Mouse (Mus musculus): ENCODE results near the gene Acot6. TPM values are rescaled to one million over a fixed set of nuclear protein-coding genes. Genes with fewer than 3 reads are reported as not detected.
A peak's percentile ranks its signal among the peaks of the same experiment; 100 is the strongest.
"Not testable (repeated sequence)": the region's sequence is repeated elsewhere in the genome, so short reads cannot be mapped to it uniquely, and the experiment has no call there.

Acot6 gene
- total RNA-seq (2021): 1 to 10 TPM; 3.1 to 3.5 TPM

DNA sequence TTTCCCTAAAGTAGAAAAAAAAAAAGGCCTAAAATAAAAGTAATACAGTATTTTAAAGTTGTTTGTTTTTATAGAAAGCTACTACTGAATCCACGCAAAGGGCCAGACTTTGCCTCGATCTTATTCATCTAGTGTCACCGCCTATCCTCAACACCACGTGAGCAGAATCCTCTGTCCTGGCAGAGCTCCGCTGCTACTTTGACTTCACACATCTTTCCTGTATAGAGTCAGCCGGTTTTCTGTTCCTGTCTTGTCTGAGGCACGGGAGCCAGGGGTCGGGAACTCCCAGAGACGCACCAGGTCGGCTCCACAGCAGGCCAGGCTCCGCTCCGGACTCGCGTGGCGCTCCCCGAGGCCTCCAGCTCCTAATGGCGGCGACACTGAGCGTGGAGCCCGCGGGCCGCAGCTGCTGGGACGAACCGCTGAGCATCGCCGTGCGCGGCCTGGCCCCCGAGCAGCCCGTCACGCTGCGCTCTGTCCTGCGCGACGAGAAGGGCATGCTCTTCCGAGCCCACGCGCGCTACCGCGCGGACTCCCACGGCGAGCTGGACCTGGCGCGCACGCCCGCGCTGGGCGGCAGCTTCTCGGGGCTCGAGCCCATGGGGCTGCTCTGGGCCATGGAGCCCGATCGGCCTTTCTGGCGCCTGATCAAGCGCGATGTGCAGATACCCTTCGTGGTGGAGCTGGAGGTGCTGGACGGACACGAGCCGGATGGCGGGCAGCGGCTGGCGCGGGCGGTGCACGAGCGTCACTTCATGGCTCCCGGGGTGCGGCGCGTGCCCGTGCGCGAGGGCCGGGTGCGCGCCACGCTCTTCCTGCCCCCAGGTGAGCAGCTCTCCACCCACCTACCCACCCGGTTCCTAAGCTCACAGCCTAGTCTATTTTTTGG, at the start of gene Acot6:
TSS of gene Acot6 (plus strand) at position 51 of the 889 bp plus-strand sequence.
- intact Hi-C loops (cut with DNase I): not testable (repeated sequence)
- peak; percentile 39 for DNase-seq

DNA sequence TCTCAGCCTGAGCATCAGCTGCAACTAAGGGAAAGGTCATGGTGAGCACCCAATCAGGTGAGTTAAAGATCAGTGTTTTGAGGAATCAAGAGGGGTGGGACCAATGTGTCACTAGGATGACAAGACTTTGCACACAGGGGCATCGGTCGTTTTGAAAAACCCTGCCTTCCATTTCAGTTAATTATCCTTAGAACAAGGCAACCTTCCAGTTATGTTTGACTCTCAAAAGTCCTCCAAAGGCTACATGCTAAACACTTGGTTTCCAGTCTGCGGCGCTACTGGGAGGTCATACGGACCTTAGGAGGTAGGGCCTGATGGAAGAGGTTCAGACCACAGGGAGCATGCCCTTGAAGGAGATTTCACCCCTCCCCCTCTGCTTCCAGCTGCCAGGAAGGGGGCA, 49.7 kb upstream of the Acot6 start:
- DNase-seq; intact Hi-C loops (cut with DNase I): not testable (repeated sequence)

DNA sequence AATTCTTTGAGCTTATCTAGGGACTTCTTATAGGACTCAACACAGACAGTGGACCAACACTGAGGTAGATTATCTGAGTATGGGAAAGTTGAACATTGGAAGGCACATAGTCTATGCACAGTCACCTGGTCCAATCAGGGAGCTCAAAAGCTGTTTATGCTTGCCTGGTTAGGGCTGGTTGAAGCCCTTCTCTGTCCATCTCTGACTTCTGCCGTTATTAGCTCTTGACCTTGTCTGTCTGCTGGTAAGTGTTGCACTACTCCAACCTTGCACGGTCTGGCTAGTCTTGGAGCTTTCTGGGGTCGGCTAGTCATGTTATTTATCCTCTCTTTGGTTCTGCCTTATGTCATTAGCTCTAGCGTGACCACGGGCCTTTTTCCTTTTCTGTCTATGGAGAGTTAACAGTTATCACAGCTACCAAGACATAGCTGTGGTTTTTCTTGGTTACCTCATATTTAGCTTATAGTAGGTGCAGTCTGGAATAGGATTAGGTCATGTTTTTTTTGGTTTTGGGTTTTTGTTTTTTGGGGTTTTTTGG, 48.4 kb upstream of the Acot6 start, which contains the start of gene Acot3:
TSS of gene Acot3 (plus strand) at position 208 of the 538 bp plus-strand sequence.
- no peak for DNase-seq
- intact Hi-C loops (cut with DNase I): no loop called here

DNA sequence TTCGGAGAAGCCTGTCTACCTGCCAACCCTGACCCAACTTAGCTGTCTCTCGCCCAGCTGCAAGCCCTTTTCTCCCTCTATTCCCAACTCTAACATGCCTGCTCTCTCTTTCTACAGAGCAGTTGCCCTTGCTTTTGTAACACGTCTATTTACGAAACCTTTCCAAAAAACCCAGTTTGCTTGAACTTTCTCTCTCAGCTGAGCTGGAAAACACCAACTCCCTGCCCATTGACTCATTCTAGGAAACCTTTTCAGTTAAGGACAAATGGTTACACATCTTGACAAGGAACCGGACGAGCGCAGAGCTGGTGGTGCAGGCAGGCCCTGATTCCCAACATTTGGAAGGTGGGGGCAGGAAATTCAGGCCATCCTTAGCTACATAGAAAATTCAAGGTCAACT, 47.8 kb upstream of the Acot6 start:
- no peak for DNase-seq
- intact Hi-C loops (cut with DNase I): no loop called here

DNA sequence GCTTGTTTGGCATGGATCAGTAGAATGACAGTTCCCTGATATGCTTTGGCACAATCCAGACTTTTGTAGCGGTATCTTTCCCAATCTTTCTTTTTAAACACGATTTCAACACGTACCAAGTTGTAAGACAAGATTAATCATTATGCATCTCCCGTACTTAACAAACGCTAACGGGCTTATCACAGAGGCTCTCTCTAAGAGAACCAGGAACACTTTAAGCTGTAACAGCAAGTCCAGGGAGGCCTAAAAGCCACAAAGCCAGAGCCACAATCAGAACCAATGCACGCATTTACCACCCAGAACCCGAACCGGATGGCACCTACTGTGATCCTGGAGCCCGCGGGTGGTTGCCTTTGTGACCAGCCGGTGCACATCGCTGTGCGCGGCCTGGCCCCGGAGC, 47.3 kb upstream of the Acot6 start:
- intact Hi-C loops (cut with DNase I): no loop called here

DNA sequence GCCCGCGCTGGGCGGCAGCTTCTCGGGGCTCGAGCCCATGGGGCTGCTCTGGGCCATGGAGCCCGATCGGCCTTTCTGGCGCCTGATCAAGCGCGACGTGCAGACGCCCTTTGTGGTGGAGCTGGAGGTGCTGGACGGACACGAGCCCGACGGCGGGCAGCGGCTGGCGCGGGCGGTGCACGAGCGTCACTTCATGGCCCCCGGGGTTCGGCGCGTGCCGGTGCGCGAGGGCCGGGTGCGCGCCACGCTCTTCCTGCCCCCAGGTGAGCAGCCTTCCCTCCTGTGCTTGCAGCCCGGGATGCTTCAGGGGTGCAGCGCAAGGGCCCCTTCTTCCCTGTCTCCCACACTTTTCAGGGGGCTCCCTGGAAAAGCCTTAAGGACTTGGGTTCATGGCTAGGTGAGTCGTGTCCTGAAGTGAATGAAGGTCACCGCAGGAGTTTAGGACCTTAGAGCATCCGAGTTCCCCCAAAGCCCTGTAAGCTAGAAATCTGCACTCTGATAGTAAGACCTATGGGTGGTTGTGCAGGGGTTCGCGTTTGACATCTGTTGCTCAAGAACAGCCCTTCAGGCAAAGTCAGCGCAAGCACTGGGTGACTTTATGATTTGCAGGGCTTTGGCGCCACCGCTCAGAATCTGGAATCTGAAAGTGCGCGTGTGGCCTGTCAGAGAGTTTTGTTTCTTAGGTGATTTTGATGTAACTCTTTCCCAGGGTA, 46.6 kb upstream of the Acot6 start:
- intact Hi-C loops (cut with DNase I): no loop called here
- peak; percentile 13 for DNase-seq

More for the DNA sequence above, 47.3 kb upstream of the Acot6 start:
- DNase-seq: no peak

DNA sequence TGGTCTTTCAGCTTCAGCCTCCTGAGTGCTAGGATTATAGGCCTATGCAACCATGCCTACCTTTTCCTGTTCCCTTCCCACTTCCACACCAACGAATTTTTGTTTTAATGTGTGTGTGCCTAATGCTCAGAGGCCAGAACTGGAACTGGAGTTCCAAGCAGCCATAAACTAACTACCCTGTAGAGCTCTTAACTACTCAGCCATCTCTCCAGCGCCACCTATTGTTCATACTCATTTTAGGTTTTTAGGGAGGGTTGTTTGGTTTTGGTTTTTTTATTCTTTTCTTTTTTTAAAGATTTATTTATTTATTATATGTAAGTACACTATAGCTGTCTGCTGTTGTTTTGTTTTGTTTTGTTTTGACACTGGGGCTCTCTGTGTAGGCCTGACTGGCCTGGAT, 39.5 kb upstream of the Acot6 start:
- DNase-seq: no peak
- intact Hi-C loops (cut with DNase I): no loop called here

DNA sequence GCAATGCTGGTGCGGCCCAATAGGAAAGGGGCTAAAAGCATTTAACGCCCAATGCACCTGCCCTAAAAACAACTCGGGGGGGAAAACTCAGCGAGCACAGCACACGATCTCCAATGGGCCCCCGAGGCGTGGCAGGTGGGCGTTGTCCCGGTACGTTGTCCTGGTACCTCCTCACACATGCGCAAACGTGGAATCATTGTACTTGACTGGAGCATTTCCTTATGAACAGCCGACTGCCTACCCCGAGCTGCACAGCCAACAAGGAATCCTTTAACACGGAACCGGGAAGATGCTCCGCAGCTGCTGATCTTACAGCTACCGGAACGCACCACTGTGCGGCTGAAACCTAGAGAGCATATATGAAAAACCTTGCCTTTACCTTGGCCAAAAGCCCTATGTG, 38.1 kb upstream of the Acot6 start:
- DNase-seq: no peak
- intact Hi-C loops (cut with DNase I): no loop called here

DNA sequence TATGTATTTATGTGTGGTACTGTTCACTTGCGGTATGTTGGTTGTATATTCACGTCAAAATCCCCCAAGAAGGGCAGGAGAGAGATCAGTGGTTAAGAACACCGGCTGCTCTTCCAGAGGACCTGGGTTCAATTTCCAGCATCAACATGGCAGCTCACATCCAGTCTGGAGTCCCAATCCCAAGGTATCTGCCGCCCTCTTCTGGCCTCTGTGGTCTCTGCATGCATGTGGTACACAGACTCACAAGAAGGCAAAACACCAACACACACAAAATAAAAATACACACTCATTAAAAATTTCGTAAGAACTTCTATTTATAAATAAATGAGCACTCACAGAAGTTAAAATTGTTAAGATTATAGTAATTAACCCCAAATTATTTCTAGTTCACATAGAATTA, 37.2 kb upstream of the Acot6 start:
- intact Hi-C loops (cut with DNase I): no loop called here
- DNase-seq: no peak

DNA sequence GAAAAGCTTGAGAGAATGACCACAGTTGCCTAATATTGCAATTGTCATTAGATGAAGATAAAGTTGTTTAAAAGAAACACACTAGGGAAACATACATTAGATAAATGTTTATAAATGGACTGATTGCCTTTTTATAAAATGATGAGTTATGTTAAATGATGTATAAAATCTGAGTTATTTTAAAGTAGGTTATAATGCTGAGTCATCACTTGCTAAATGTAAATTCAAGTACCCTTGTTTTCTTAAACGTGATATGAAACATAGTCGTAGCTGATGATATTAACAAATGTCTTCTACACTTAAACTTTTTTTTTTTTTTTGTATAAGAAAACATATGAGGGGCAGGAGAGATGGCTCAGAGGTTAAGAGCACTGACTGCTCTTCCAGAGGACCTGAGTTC, 36.6 kb upstream of the Acot6 start:
- no peak for DNase-seq
- intact Hi-C loops (cut with DNase I): no loop called here

DNA sequence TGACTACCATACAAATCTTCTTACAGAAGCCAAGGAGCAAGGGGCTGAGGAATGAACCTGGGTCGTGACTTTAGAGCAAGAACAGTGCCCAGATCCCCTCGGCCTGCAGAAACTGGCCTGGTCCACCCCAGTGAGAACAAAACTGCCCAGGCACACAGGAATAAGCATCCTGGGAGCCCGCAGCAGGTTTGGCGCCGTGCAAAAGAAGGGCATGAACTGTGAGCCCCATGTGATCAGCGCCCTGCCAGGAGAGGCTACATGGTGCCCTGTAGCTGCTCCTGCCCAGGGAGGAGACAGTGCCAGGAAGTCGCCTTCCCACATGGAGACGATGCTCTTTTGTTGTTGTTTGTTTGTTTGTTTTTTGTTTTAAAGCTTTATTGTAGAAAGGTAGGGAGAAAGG, 35.8 kb upstream of the Acot6 start:
- DNase-seq: no peak
- intact Hi-C loops (cut with DNase I): no loop called here

DNA sequence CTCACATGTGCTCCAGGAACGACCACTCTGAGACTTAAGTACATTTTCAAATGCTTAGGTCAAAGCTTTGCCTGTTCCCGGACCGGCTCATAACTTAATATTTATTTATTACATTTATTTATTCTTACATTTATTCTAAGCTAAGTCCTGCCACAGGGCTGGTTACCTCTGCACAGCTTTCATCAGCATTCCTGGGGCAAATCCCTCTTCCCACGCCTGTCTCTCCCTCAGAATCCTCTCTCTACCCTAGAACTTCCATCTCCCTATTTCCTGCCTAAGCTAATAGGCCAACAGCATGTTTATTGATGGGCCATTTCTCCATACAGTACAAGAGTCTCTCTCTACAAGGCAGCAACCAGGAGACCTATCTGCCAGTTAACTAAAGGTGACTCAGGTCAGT, 32.7 kb upstream of the Acot6 start:
- intact Hi-C loops (cut with DNase I): no loop called here

DNA sequence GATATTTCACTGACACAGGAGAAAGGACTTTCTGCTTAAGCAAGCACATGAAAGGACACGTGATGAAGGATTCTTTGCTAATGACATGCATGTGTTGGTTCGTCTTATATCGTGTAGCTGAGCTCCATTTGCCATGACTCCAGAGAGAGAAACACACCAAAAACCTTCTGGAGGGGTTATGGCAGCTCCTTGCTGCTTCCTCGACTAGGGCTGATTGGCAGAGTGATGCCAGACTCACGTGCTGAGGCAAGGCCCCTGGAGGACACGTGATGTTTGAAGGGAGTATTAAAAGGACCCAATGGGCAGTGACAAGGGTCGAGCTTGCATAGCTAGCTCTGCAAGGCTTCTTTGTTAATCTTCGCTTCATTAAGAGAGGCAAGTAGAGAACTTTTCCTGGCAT, 32.2 kb upstream of the Acot6 start:
- no peak for DNase-seq
- intact Hi-C loops (cut with DNase I): no loop called here

More for the DNA sequence above, 32.7 kb upstream of the Acot6 start:
- DNase-seq: no peak

DNA sequence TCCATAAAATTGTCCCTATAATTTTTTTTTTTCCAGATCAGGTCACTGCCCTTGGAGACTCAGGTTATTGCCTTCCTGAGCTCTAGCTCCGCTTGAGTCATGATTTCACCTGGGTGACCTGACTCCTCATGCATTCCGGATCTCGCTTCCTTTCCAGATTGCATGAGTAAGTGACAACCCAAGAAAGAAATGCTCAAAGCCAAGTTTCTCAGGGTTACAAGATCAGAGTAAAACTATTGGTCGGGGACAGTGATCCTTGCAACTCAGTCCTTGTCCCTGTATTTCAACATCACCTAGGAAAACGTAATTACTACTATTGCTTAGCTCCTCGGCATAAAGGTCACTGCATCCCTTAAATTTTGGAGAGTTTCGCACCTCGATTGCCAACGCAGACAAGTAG, 31.5 kb upstream of the Acot6 start, which contains the start of gene Acot5:
TSS of gene Acot5 (plus strand) at position 340 of the 400 bp plus-strand sequence.
- intact Hi-C loops (cut with DNase I): no loop called here

DNA sequence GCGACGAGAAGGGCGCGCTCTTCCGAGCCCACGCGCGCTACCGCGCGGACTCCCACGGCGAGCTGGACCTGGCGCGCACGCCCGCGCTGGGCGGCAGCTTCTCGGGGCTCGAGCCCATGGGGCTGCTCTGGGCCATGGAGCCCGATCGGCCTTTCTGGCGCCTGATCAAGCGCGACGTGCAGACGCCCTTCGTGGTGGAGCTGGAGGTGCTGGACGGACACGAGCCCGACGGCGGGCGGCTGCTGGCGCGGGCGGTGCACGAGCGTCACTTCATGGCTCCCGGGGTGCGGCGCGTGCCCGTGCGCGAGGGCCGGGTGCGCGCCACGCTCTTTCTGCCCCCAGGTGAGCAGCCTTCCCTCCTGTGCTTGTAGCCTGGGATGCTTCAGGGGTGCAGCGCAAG, 30.9 kb upstream of the Acot6 start:
- peak; percentile 23 for DNase-seq
- intact Hi-C loops (cut with DNase I): not testable (repeated sequence)

More for the DNA sequence above, 31.5 kb upstream of the Acot6 start, which contains the start of gene Acot5:
- no peak for DNase-seq

DNA sequence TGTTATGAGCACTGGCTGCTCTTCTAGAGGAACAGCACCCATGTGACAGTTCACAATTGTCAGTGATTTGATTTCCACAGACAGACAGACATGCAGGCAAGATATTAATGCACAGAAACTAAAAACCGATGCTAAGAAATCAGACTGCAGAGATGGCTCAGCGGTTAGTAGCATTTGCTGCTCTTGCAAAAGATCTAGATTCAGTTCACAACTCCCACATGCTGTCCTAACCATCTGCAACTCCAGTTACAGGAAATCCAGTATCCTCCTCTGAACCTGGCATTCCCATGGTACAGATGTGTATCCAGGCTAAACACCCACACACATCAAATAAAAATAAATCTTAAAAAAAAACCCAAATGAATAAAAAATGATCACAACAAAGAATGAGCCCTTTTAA, 28.8 kb upstream of the Acot6 start:
- intact Hi-C loops (cut with DNase I): no loop called here
- DNase-seq: no peak

DNA sequence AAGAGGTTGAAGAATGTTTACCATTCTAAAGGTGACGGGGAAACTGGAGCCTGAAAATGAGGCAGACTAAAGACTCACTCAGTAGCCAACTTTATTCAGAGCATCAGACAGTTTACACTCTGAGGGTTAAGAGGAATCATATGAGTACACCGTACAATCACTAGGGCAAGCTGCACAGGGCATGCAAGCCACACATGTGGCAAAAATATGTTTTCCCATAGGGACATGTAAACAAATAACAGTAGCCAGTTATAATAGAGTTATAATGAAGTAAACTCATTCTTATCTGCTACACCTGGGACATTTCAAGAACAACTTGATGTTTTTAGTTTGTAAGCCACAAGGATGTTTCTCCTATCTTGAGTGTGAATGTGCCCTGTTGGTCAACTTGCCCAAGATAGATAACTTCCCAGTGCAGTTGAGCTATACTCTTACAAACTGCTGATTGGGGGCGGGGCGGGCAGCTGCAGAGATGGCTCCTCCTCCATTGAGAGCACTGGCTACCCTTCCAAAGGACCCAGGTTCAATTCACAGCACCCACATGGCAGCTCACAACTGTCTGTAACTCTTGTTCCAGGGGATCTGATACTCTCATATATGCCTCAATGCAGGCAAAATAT, 23.0 kb upstream of the Acot6 start:
- no peak for DNase-seq

DNA sequence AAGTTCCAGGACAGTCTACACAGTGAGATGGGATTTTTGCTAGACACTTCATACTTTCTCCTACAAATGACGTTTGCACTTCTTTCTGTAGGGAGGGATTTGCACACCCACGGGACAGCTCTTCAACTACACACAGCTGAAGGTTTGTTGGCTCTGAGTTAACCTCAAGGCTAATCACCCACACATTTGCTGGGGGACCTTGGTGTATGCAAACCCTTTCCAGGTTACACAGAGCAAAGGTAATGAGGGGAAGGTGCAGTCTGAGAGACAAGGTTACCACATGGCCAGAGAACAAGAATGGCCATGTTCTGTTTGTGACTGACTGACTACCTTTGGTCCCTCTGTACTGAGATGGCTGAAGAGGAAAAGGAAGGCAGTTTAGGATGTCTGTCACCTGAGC, 16.6 kb upstream of the Acot6 start:
- intact Hi-C loops (cut with DNase I): no loop called here
- no peak for DNase-seq

More for the DNA sequence above, 23.0 kb upstream of the Acot6 start:
- intact Hi-C loops (cut with DNase I): no loop called here

DNA sequence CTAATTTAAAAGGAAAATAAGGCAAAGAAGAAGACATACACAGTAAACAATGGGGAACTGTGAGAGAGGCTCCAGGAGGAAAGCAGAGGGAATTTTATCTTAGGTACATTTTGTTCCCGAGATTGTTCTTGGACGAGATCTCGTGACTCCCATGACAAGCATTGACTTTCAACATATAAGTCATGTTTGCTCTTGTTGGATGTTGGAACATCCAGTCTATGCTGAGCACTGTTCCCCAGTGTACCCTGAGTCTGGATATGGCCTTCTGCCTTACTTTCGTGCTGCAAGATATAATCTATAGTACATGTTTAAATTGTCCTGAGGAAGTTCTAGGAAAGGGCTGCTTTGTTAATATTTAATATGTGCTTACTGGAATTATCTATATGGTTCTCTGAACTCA, 15.9 kb upstream of the Acot6 start:
- no peak for DNase-seq
- intact Hi-C loops (cut with DNase I): no loop called here

DNA sequence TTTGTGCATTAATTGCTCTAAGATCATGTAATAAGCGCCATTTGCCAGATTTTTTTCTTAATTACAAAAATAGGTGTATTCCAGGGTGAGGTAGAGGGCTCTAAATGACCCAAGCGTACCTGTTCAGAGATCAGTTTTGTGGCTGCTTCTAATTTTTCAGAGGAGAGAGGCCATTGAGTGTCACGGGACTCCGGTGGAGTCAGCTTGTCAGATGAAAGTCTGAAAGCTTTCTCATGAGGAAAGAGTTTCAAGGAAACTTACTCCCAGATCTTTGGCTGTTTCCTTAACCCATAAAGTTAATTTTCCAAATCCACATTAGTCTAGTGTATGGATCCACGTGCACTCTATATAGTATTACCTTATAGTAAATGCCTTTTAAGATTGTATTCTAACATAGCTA, 5.8 kb upstream of the Acot6 start:
- DNase-seq; intact Hi-C loops (cut with DNase I): not testable (repeated sequence)

DNA sequence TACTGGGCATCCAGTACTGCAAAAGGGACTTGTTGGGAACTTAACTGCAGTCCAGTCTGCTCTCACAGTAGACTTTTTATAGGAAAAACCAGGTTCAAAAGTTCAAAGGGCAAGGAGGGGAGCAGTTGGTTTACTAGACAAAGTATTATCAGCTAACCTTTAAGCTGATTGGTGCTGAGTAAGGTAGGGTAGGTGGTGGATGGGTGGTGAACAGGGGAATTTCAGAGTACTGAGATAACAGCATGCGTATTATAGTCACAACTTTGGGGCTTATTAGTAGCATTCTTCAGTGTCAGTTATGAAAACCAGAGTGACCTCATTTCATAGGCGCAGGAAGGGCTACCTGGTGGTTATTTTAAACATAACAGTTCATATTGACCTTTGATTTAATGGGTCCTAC, 849 bp upstream of the Acot6 start:
- no peak for DNase-seq
- intact Hi-C loops (cut with DNase I): no loop called here
